Mouse (Mus musculus) c-Kit-positive CD71-negative TER-119-negative erythroid progenitor cells, embryonic 14.5 days (primary cell): ENCODE measurements around the gene Gsta3.

Experiments used
- DNase-seq: peaks from one replicate; pipeline ENCODE4 v3.0.0-alpha.2; 2013; ENCODE audit warnings: low read depth

Gsta3 gene

GRCm38 (mm10) chr1:21301686-21302085 lies 61.3 kb downstream of the Gsta3 start:
- no peak for DNase-seq

- no peak for DNase-seq
Measured at GRCm38 (mm10) chr1:21304174-21304573, 63.8 kb downstream of the Gsta3 start.

GRCm38 (mm10) chr1:21304646-21305045 lies 64.3 kb downstream of the Gsta3 start:
- DNase-seq: no peak

GRCm38 (mm10) chr1:21305443-21305842 lies 65.1 kb downstream of the Gsta3 start:
- no peak for DNase-seq

- no peak for DNase-seq
Measured at GRCm38 (mm10) chr1:21314336-21314735, 73.9 kb downstream of the Gsta3 start.
